Mouse (Mus musculus) erythroblast, embryonic 14.5 days (primary cell): ENCODE data around the gene Rrp9.

Experiments
- GATA1 ChIP-seq: IDR thresholded peaks from 2 replicates; pipeline ENCODE4 v1.6.1; 2012; ENCODE audit warnings: low read length, inconsistent platforms, mixed read lengths
- TAL1 ChIP-seq: IDR thresholded peaks from 3 replicates; pipeline ENCODE4 v1.6.1; 2012; ENCODE audit warnings: low read length, inconsistent platforms, mixed read lengths

DNA sequence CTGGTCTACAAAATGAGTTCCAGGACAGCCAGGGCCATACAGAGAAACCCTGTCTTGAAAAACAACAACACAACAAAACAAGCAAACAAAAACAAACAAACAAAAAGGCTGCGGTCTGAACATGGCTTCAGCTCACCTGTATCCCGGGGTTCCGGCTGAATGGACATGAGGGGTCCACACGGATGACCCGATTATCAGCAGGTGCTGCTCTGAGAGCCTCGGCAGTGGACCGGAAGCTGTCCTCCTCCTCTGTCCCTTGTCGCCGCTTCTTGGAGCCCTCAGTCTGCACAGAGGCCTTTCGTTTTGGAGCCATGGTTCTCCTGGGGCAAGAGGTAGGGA, at the start of gene Rrp9:
- TF ChIP-seq TAL1 = no peak
- TF ChIP-seq GATA1 = no peak
